Mouse (Mus musculus) MEL (cell line): Measurements from ENCODE around the gene CN725425.

ENCODE experiments used
- CTCF ChIP-seq, 3 experiments: IDR thresholded peaks in 2 of 3; conservative IDR thresholded peaks in 1 of 3; 2 replicates each; pipeline ENCODE4 v1.5.1; 2011 to 2012; ENCODE audit warnings: low read length in 3 of 3, low read depth in 2 of 3, mild to moderate bottlenecking in 2 of 3, improper control_type of control experiment in 1 of 3, inconsistent platforms in 1 of 3, mixed read lengths in 1 of 3, moderate library complexity in 1 of 3; ENCODE audit not compliant: control insufficient read depth in 1 of 3, insufficient read depth in 1 of 3, poor library complexity in 1 of 3, severe bottlenecking in 1 of 3
- E2F4 ChIP-seq: IDR thresholded peaks from 2 replicates; pipeline ENCODE4 v1.6.1; 2011; ENCODE audit warnings: low read depth, low read length, improper control_type of control experiment, borderline replicate concordance
- EP300 ChIP-seq, 2 experiments: IDR thresholded peaks; 2 replicates each; pipeline ENCODE4 v1.6.1; 2011; ENCODE audit warnings: improper control_type of control experiment in 2 of 2, low read length in 2 of 2, low read depth in 1 of 2, mild to moderate bottlenecking in 1 of 2
- GABPA ChIP-seq: IDR thresholded peaks from 2 replicates; pipeline ENCODE4 v1.6.1; 2012; ENCODE audit warnings: low read depth, mild to moderate bottlenecking, inconsistent platforms, low read length, improper control_type of control experiment, moderate library complexity
- GATA1 ChIP-seq: IDR thresholded peaks from 2 replicates; pipeline ENCODE4 v1.6.1; 2011; ENCODE audit warnings: low read depth, low read length, improper control_type of control experiment
- MAZ ChIP-seq: IDR thresholded peaks from 2 replicates; pipeline ENCODE4 v1.6.1; 2012; ENCODE audit warnings: low read depth, mild to moderate bottlenecking, inconsistent platforms, low read length, improper control_type of control experiment
- POLR2A ChIP-seq, 2 experiments: IDR thresholded peaks; 2 replicates each; pipeline ENCODE4 v1.6.1; 2011 to 2012; ENCODE audit warnings: low read length in 2 of 2, mild to moderate bottlenecking in 2 of 2, control low read depth in 1 of 2, improper control_type of control experiment in 1 of 2, low read depth in 1 of 2, moderate library complexity in 1 of 2; ENCODE audit not compliant: control insufficient read depth in 1 of 2, insufficient read depth in 1 of 2, poor library complexity in 1 of 2
- POLR2AphosphoS2 ChIP-seq: IDR thresholded peaks from 2 replicates; pipeline ENCODE4 v1.6.1; 2011; ENCODE audit warnings: low read length, improper control_type of control experiment
- USF1 ChIP-seq: IDR thresholded peaks from 2 replicates; pipeline ENCODE4 v1.6.1; 2014; ENCODE audit warnings: low read depth, mild to moderate bottlenecking, inconsistent platforms, low read length, improper control_type of control experiment, moderate library complexity
- ZKSCAN1 ChIP-seq: IDR thresholded peaks from 2 replicates; pipeline ENCODE4 v1.6.1; 2012; ENCODE audit warnings: low read depth, mild to moderate bottlenecking, inconsistent platforms, low read length, improper control_type of control experiment, moderate library complexity
- ZNF384 ChIP-seq: IDR thresholded peaks from 2 replicates; pipeline ENCODE4 v1.6.1; 2012; ENCODE audit warnings: low read depth, mild to moderate bottlenecking, inconsistent platforms, low read length, improper control_type of control experiment

DNA sequence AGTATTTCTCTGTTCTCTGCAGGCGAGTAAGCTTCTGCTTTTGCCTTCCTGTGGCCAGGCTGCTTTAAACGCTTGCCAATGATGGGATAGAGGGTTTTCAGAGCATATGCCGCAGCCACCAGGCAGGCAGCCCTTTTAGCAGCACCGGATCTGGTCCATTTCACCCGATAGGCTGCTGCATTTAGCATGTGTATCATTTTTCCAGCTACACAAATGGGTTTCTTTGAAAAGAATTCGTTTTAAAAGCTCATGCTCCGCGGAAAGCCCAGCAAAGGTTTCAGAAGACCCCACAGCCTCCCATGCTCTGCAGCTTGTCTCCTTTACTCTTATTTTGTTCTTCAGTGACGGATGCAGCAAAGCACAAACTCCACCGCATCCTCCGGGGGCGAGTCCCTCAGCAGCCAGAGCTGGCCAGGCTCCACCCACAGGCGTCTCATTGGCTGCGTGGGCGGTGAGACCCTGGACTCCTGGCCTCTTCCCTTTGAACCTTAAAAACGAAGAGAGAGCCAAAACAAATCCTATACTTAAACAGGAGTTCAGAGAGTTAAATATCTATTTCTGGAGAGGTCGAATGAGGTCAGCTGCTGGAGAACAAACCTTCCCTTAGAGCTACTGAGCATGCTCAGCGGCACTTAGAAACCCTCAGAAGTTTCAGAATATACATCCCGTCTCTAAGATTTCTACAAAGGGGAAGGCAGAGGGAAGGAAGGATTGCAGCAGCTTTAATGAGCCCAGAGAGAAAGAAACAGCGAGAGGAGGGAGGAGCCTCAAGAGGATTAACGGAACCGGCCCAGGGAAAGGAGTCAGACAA lies 7.7 kb upstream of the CN725425 start, which contains the start of gene Abcd2:
- TF ChIP-seq EP300 (IDR thresholded peaks at IDR 0.05; ENCODE audit: low read depth in 1 of 2, low read length in 2 of 2): no peak
- TF ChIP-seq GATA1: no peak
- no peak for TF ChIP-seq ZNF384
- no peak for TF ChIP-seq POLR2AphosphoS2
- no peak for TF ChIP-seq CTCF (IDR thresholded peaks at IDR 0.05 in 2 of 3, conservative IDR thresholded peaks at IDR 0.05 in 1 of 3; ENCODE audit: control insufficient read depth in 1 of 3, insufficient read depth in 1 of 3, low read depth in 2 of 3, low read length in 3 of 3, poor library complexity in 1 of 3, severe bottlenecking in 1 of 3)
- no peak for TF ChIP-seq USF1
- no peak for TF ChIP-seq E2F4
- TF ChIP-seq GABPA: no peak
- TF ChIP-seq ZKSCAN1: no peak
- TF ChIP-seq POLR2A (IDR thresholded peaks at IDR 0.05; ENCODE audit: control insufficient read depth in 1 of 2, insufficient read depth in 1 of 2, low read depth in 1 of 2, low read length in 2 of 2, poor library complexity in 1 of 2): no peak
- TF ChIP-seq MAZ: no peak
